Mouse (Mus musculus): ENCODE results near the gene Sav1. TPM values are rescaled to one million over a fixed set of nuclear protein-coding genes. Genes with fewer than 3 reads are reported as not detected.
A peak's percentile ranks its signal among the peaks of the same experiment; 100 is the strongest.

Gene Sav1
- polyA plus RNA-seq, 1 experiment from 2014 or later, result 10.8 TPM

- H3K4me1 ChIP-seq (ENCODE audit: control insufficient read depth, insufficient read depth, low read length), result no peaks in the 10 kb centered on the region
- no peak overlapping the region for H3K4me3 ChIP-seq (ENCODE audit: low read length)
- no peaks in the 10 kb centered on the region for H3K9me3 ChIP-seq (ENCODE audit: control insufficient read depth, low read length)
- ATAC-seq (ENCODE audit: low FRiP score, low TSS enrichment), result no peak
- H3K36me3 ChIP-seq (ENCODE audit: control insufficient read depth, insufficient read depth, low read length), result no peaks in the 10 kb centered on the region
- no peak overlapping the region for H3K4me2 ChIP-seq (replicated peaks; ENCODE audit: low read depth, low read length)
- WGBS, result 67% methylated on average over 2 of the region's 2 CpGs
- H3K9ac ChIP-seq (ENCODE audit: low read depth, low read length), result no peak overlapping the region
- H3K27ac ChIP-seq (ENCODE audit: low read depth, low read length), result no peak overlapping the region
- no peaks in the 10 kb centered on the region for H3K27me3 ChIP-seq (ENCODE audit: control insufficient read depth, insufficient read depth, low read length)
Observed at GRCm38 (mm10) chr12:69939291-69939690, 47.5 kb downstream of the Sav1 start.

- 90% methylated on average over 5 of the region's 5 CpGs for WGBS
- Histone ChIP-seq H3K4me1 (ENCODE audit: control insufficient read depth, insufficient read depth, low read length) (no peaks in the 10 kb centered on the region), H3K27ac (ENCODE audit: low read depth, low read length) (no peak overlapping the region), H3K4me3 (ENCODE audit: low read length) (no peak overlapping the region), H3K4me2 (replicated peaks; ENCODE audit: low read depth, low read length) (no peak overlapping the region), H3K36me3 (ENCODE audit: control insufficient read depth, insufficient read depth, low read length) (no peaks in the 10 kb centered on the region), H3K9me3 (ENCODE audit: control insufficient read depth, low read length) (no peaks in the 10 kb centered on the region), H3K27me3 (ENCODE audit: control insufficient read depth, insufficient read depth, low read length) (no peaks in the 10 kb centered on the region), H3K9ac (ENCODE audit: low read depth, low read length) (no peak overlapping the region)
- no peak for ATAC-seq (ENCODE audit: low FRiP score, low TSS enrichment)
Observed at GRCm38 (mm10) chr12:69937731-69938130, 49.1 kb downstream of the Sav1 start.

GRCm38 (mm10) chr12:69926716-69927115 lies 60.1 kb downstream of the Sav1 start:
- Histone ChIP-seq H3K27me3 (ENCODE audit: control insufficient read depth, insufficient read depth, low read length) (no peaks in the 10 kb centered on the region), H3K4me2 (replicated peaks; ENCODE audit: low read depth, low read length) (no peak overlapping the region), H3K9me3 (ENCODE audit: control insufficient read depth, low read length) (no peaks in the 10 kb centered on the region), H3K4me3 (ENCODE audit: low read length) (no peak overlapping the region), H3K27ac (ENCODE audit: low read depth, low read length) (no peak overlapping the region), H3K9ac (ENCODE audit: low read depth, low read length) (no peak overlapping the region), H3K4me1 (ENCODE audit: control insufficient read depth, insufficient read depth, low read length) (no peaks in the 10 kb centered on the region), H3K36me3 (ENCODE audit: control insufficient read depth, insufficient read depth, low read length) (no peaks in the 10 kb centered on the region)
- no peak for ATAC-seq (ENCODE audit: low FRiP score, low TSS enrichment)
- WGBS, result 58% methylated on average over 7 of the region's 7 CpGs

GRCm38 (mm10) chr12:69924012-69924411 lies 62.8 kb downstream of the Sav1 start:
- Histone ChIP-seq H3K27ac (ENCODE audit: low read depth, low read length) (no peak overlapping the region), H3K9ac (ENCODE audit: low read depth, low read length) (no peak overlapping the region), H3K4me3 (ENCODE audit: low read length) (no peak overlapping the region), H3K27me3 (ENCODE audit: control insufficient read depth, insufficient read depth, low read length) (no peaks in the 10 kb centered on the region), H3K4me1 (ENCODE audit: control insufficient read depth, insufficient read depth, low read length) (no peaks in the 10 kb centered on the region), H3K9me3 (ENCODE audit: control insufficient read depth, low read length) (no peaks in the 10 kb centered on the region), H3K4me2 (replicated peaks; ENCODE audit: low read depth, low read length) (no peak overlapping the region), H3K36me3 (ENCODE audit: control insufficient read depth, insufficient read depth, low read length) (no peaks in the 10 kb centered on the region)
- peak; percentile 60; the same call in 1 of the 2 replicates for ATAC-seq (ENCODE audit: low FRiP score, low TSS enrichment)
- 15% methylated on average over 5 of the region's 5 CpGs for WGBS

- WGBS, result 71% methylated on average over 3 of the region's 3 CpGs
- Histone ChIP-seq H3K27ac (ENCODE audit: low read depth, low read length) (no peak overlapping the region), H3K36me3 (ENCODE audit: control insufficient read depth, insufficient read depth, low read length) (no peaks in the 10 kb centered on the region), H3K9me3 (ENCODE audit: control insufficient read depth, low read length) (no peaks in the 10 kb centered on the region), H3K9ac (ENCODE audit: low read depth, low read length) (no peak overlapping the region), H3K27me3 (ENCODE audit: control insufficient read depth, insufficient read depth, low read length) (no peaks in the 10 kb centered on the region), H3K4me2 (replicated peaks; ENCODE audit: low read depth, low read length) (no peak overlapping the region), H3K4me1 (ENCODE audit: control insufficient read depth, insufficient read depth, low read length) (no peaks in the 10 kb centered on the region), H3K4me3 (ENCODE audit: low read length) (no peak overlapping the region)
- no peak for ATAC-seq (ENCODE audit: low FRiP score, low TSS enrichment)
Observed at GRCm38 (mm10) chr12:69923603-69924002, 63.2 kb downstream of the Sav1 start.

- no peak for ATAC-seq (ENCODE audit: low FRiP score, low TSS enrichment)
- Histone ChIP-seq H3K36me3 (ENCODE audit: control insufficient read depth, insufficient read depth, low read length) (no peaks in the 10 kb centered on the region), H3K9ac (ENCODE audit: low read depth, low read length) (no peak overlapping the region), H3K9me3 (ENCODE audit: control insufficient read depth, low read length) (no peaks in the 10 kb centered on the region), H3K4me1 (ENCODE audit: control insufficient read depth, insufficient read depth, low read length) (no peaks in the 10 kb centered on the region), H3K27me3 (ENCODE audit: control insufficient read depth, insufficient read depth, low read length) (no peaks in the 10 kb centered on the region), H3K27ac (ENCODE audit: low read depth, low read length) (no peak overlapping the region), H3K4me2 (replicated peaks; ENCODE audit: low read depth, low read length) (no peak overlapping the region), H3K4me3 (ENCODE audit: low read length) (no peak overlapping the region)
- 85% methylated on average over 3 of the region's 3 CpGs for WGBS
Observed at GRCm38 (mm10) chr12:69923128-69923527, 63.7 kb downstream of the Sav1 start.

- no peaks in the 10 kb centered on the region for H3K4me1 ChIP-seq (ENCODE audit: control insufficient read depth, insufficient read depth, low read length)
- no peak for ATAC-seq (ENCODE audit: low FRiP score, low TSS enrichment)
- no peaks in the 10 kb centered on the region for H3K27me3 ChIP-seq (ENCODE audit: control insufficient read depth, insufficient read depth, low read length)
- no peak overlapping the region for H3K4me3 ChIP-seq (ENCODE audit: low read length)
- no peak overlapping the region for H3K27ac ChIP-seq (ENCODE audit: low read depth, low read length)
- H3K36me3 ChIP-seq (ENCODE audit: control insufficient read depth, insufficient read depth, low read length), result no peaks in the 10 kb centered on the region
- no peak overlapping the region for H3K4me2 ChIP-seq (replicated peaks; ENCODE audit: low read depth, low read length)
- H3K9me3 ChIP-seq (ENCODE audit: control insufficient read depth, low read length), result no peaks in the 10 kb centered on the region
- H3K9ac ChIP-seq (ENCODE audit: low read depth, low read length), result no peak overlapping the region
- 74% methylated on average over 1 of the region's 1 CpGs for WGBS
Observed at GRCm38 (mm10) chr12:69922099-69922498, 64.7 kb downstream of the Sav1 start.

GRCm38 (mm10) chr12:69917870-69918269 lies 68.9 kb downstream of the Sav1 start:
- Histone ChIP-seq H3K9ac (ENCODE audit: low read depth, low read length) (no peak overlapping the region), H3K4me2 (replicated peaks; ENCODE audit: low read depth, low read length) (no peak overlapping the region), H3K27me3 (ENCODE audit: control insufficient read depth, insufficient read depth, low read length) (no peaks in the 10 kb centered on the region), H3K4me3 (ENCODE audit: low read length) (no peak overlapping the region), H3K4me1 (ENCODE audit: control insufficient read depth, insufficient read depth, low read length) (no peaks in the 10 kb centered on the region), H3K9me3 (ENCODE audit: control insufficient read depth, low read length) (no peaks in the 10 kb centered on the region), H3K36me3 (ENCODE audit: control insufficient read depth, insufficient read depth, low read length) (no peaks in the 10 kb centered on the region), H3K27ac (ENCODE audit: low read depth, low read length) (no peak overlapping the region)
- WGBS, result 83% methylated on average over 2 of the region's 2 CpGs
- no peak for ATAC-seq (ENCODE audit: low FRiP score, low TSS enrichment)
